Mouse (Mus musculus) G1E (cell line): ENCODE data around the gene Gtf2e1. TPM values are rescaled to one million over a fixed set of nuclear protein-coding genes. Genes with fewer than 3 reads are reported as not detected.

ENCODE experiments used
- ATAC-seq: 2 replicates; pipeline ENCODE4 v1.8.0; 2016; ENCODE audit warnings: mild to moderate bottlenecking; ENCODE audit not compliant: insufficient number of reproducible peaks, poor library complexity, low FRiP score, severe bottlenecking; ENCODE audit errors: extremely low read depth
- DNase-seq: peaks from one replicate; pipeline ENCODE4 v3.0.0; 2012; ENCODE audit warnings: low spot score
- H3K27me3 ChIP-seq: 2 replicates; pipeline ENCODE4 v1.6.1; 2012; ENCODE audit warnings: mild to moderate bottlenecking, low read length, inconsistent platforms; ENCODE audit not compliant: insufficient read depth
- H3K36me3 ChIP-seq: replicated peaks from 2 replicates; pipeline ENCODE3; 2012; ENCODE audit warnings: mild to moderate bottlenecking, inconsistent platforms
- H3K4me1 ChIP-seq: 2 replicates; pipeline ENCODE4 v1.6.1; 2012; ENCODE audit warnings: low read depth, low read length, inconsistent platforms, mixed read lengths; ENCODE audit not compliant: insufficient read depth
- H3K4me3 ChIP-seq: 2 replicates; pipeline ENCODE4 v1.5.1; 2012; ENCODE audit warnings: low read depth, mild to moderate bottlenecking, inconsistent platforms, low read length, moderate library complexity, mixed read lengths
- H3K9me3 ChIP-seq: replicated peaks from 2 replicates; pipeline ENCODE4 v1.6.1; 2012; ENCODE audit warnings: inconsistent platforms
- CTCF ChIP-seq: IDR thresholded peaks from 2 replicates; pipeline ENCODE4 v1.5.1; 2012; ENCODE audit warnings: low read depth, low read length, inconsistent platforms, mixed read lengths
- GATA1 ChIP-seq: IDR thresholded peaks from 2 replicates; pipeline ENCODE4 v1.6.1; 2012; ENCODE audit warnings: borderline replicate concordance, low read length, inconsistent platforms, mixed read lengths
- GATA2 ChIP-seq: IDR thresholded peaks from 2 replicates; pipeline ENCODE4 v1.6.1; 2012; ENCODE audit warnings: low read depth, low read length, inconsistent platforms, borderline replicate concordance
- POLR2AphosphoS5 ChIP-seq: IDR thresholded peaks from 2 replicates; pipeline ENCODE4 v1.6.1; 2012; ENCODE audit warnings: low read depth, low read length, inconsistent platforms; ENCODE audit not compliant: insufficient replicate concordance
- TAL1 ChIP-seq: conservative IDR thresholded peaks from 2 replicates; pipeline ENCODE4 v1.6.1; 2012; ENCODE audit warnings: low read depth, low read length, inconsistent platforms, mixed read lengths
- polyA plus RNA-seq: library from polyadenylated mRNA; stranded (reverse); fragments of >175 nt; gene quantifications from 2 replicates; pipeline ENCODE4 v1.2.3, GENCODE M21; 2012
- total RNA-seq, 2 experiments: library from RNA; stranded (forward) in 1 of 2; stranded (reverse) in 1 of 2; fragments of 200-1000 nt in 1 of 2; fragments of >200 nt in 1 of 2; fragmentation: Nextera tagmentation in 1 of 2; gene quantifications; 2 replicates each; pipeline ENCODE4 v1.2.3; 2014 to 2017

The Gtf2e1 gene
- total and polyA plus RNA-seq, 3 experiments = 3.6 to 29.0 (median 27.8) TPM

DNA sequence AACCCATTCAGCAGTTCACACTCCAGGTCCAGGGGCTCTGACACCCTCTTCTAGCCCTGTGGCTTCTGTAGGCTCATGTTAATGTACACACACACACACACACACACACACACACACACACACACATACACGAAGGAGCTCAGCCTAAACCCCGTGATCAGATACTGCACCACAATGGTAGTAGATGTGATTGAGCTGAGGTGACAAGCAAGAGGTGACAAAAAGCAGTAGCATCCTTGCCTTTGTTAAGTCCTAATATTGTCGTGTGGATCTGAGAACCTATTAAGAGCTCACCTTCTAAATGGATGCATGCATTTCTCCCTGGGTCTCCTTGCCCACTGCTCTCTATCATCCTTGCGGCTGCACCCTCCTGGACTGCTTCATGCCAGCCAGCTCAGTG is 41.1 kb upstream of the Gtf2e1 start:
- H3K4me3 ChIP-seq = no peak overlapping the region
- ATAC-seq (no peak), DNase-seq (no peak)
- no peak for TF ChIP-seq CTCF
- TF ChIP-seq GATA1 = no peak
- TF ChIP-seq POLR2AphosphoS5 = no peak
- no peak for TF ChIP-seq TAL1
- no peak for TF ChIP-seq GATA2
- H3K9me3 ChIP-seq = no peaks in the 10 kb centered on the region
- H3K27me3 ChIP-seq = peaks cover 16% of the 10 kb centered on the region
- no peaks in the 10 kb centered on the region for H3K36me3 ChIP-seq
- no peaks in the 10 kb centered on the region for H3K4me1 ChIP-seq

DNA sequence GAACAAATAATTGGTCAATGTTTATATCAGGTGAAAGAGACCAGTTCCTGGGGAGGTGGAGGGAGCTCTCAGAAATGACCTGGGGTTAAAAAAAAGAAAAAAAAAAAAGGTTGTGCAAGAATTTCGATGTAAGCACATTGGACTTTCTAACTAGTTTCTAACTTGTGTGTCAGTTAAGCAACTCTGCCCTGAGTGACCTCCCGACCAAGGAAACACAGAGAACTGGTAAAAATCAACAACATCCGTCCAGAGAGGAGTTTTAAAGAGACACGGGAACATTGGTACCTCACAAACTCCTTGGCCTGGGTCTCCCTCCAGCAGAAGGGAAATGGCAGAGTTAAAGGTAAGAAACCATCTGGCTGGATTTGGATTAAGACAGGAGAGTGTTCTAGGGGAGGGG is 40.4 kb upstream of the Gtf2e1 start, which contains the start of gene Hgd:
Hgd (plus strand) TSS at position 160 of the 400 bp plus-strand sequence.
- Histone ChIP-seq H3K36me3 (no peaks in the 10 kb centered on the region), H3K4me3 (no peak within 1 kb of the TSS), H3K27me3 (peaks cover 16% of the 10 kb centered on the region), H3K4me1 (no peaks in the 10 kb centered on the region), H3K9me3 (no peaks in the 10 kb centered on the region)
- TF ChIP-seq GATA2 (no peak), POLR2AphosphoS5 (no peak), GATA1 (no peak)
- ATAC-seq (no peak), DNase-seq (no peak)

DNA sequence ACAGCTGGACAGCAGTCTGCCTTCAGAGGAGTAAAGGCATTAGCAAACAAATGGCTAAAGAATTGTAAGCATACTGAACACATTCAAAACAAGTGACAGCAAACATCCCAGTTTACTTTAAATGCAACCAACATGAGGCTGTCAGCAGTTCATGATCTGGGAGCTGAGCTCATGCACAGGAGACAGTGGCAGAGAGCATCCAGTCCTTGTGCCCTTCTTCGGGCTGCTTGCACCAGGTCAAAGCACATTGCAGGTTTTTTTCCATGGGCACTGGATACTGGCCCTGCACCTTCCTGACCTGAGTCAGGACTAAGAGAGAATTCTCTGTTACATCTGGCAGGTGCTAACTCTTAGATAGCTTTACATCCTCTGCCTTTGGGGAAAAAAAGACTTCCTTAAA is 40.0 kb upstream of the Gtf2e1 start:
- no peak for ATAC-seq
- DNase-seq = no peak
- H3K27me3 ChIP-seq = peaks cover 16% of the 10 kb centered on the region
- peaks cover 1% of the 10 kb centered on the region for H3K36me3 ChIP-seq
- no peak for TF ChIP-seq CTCF
- no peak for TF ChIP-seq TAL1
- no peak for TF ChIP-seq GATA2
- no peak for TF ChIP-seq GATA1
- no peak for TF ChIP-seq POLR2AphosphoS5
- H3K4me3 ChIP-seq = no peak overlapping the region
- no peaks in the 10 kb centered on the region for H3K9me3 ChIP-seq
- no peaks in the 10 kb centered on the region for H3K4me1 ChIP-seq

DNA sequence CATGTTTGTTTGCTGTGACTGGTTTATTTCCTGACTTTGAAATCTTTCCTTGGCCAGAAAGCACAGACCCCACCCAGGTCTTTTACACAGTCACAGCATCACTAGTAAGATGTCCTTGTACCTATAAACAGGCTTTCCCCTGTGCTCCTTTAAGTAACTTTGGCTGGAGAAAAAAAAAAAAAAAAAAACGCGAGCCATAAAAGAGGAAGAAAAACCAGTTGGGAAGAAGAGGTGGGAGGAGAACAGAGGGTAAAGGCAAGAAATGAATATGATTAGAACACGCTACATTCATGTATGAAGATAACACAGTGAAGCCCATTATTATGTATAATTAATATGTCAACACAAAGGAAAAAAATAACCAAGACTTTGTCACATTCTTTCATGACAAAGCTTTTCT is 35.7 kb upstream of the Gtf2e1 start:
- H3K4me1 ChIP-seq = no peaks in the 10 kb centered on the region
- TF ChIP-seq CTCF (no peak), POLR2AphosphoS5 (no peak), GATA1 (no peak), TAL1 (no peak), GATA2 (no peak)
- ATAC-seq (no peak), DNase-seq (no peak)
- peaks cover 13% of the 10 kb centered on the region for H3K27me3 ChIP-seq
- H3K36me3 ChIP-seq = peaks cover 29% of the 10 kb centered on the region
- no peak overlapping the region for H3K4me3 ChIP-seq
- H3K9me3 ChIP-seq = peaks cover 6% of the 10 kb centered on the region; the same call in 1 of the 2 replicates

DNA sequence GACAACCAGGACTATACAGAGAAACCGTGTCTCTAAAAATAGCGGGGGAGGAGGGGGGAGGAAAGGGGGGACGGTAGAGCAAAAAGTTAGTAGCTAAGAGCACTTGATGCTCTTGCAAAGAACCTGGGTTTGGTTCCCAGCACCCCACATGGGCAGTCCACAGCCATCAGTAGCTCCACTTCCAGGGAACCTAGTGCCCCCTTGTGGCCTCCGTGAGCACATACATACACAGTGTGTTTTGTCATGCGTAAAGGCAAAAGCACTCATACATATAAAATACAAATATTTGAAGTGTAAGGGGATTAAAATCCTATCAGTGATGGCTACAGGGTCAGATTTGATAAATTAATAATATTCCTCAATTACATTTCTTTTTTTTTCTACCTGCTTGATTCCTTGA is 33.5 kb upstream of the Gtf2e1 start:
- Histone ChIP-seq H3K36me3 (peaks cover 46% of the 10 kb centered on the region), H3K4me3 (no peak overlapping the region), H3K27me3 (peaks cover 3% of the 10 kb centered on the region; the same call in 1 of the 2 replicates), H3K4me1 (no peaks in the 10 kb centered on the region), H3K9me3 (peaks cover 6% of the 10 kb centered on the region; the same call in 1 of the 2 replicates)
- DNase-seq = no peak
- no peak for TF ChIP-seq GATA2
- TF ChIP-seq GATA1 = no peak
- no peak for TF ChIP-seq POLR2AphosphoS5
- TF ChIP-seq CTCF = no peak
- no peak for ATAC-seq

DNA sequence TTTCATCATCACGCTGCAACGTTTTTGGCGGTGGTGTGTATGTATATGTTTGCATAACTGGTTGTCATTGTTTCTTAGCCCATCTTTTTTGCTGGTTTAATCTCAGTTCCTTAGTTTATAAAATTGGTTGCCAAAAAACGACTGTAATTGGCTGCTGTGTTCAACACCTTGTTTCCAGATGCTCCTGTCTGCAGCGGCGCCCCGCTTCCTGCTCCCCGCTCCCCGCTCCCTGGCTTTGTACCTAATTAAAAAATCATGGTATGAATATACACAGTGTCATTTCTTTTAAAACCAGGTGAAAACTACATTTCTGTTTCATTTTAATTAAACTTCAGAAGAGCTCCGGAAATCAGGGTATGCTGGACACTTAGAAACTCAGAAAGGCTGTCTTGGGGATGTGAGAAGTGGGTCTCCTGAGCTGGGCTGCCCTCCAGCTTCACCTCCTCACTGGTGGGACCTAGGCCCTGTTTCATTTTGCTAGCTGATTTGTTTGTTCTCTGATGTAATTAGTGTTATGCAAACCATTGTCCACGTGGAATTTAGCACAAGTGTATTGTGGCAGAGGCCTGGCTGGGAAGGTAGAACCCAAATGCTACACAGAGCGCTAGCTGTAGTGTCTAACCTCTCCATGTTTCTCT is 32.6 kb upstream of the Gtf2e1 start:
- H3K9me3 ChIP-seq = peaks cover 6% of the 10 kb centered on the region; the same call in 1 of the 2 replicates
- DNase-seq (no peak), ATAC-seq (no peak)
- H3K36me3 ChIP-seq = peaks cover 54% of the 10 kb centered on the region
- no peaks in the 10 kb centered on the region; the same call in 1 of the 2 replicates for H3K27me3 ChIP-seq
- H3K4me1 ChIP-seq = no peaks in the 10 kb centered on the region
- TF ChIP-seq POLR2AphosphoS5 (no peak), GATA1 (no peak), CTCF (no peak), TAL1 (no peak), GATA2 (no peak)
- H3K4me3 ChIP-seq = no peak overlapping the region
